Mouse (Mus musculus): ENCODE measurements around the gene Nadk.

DNA sequence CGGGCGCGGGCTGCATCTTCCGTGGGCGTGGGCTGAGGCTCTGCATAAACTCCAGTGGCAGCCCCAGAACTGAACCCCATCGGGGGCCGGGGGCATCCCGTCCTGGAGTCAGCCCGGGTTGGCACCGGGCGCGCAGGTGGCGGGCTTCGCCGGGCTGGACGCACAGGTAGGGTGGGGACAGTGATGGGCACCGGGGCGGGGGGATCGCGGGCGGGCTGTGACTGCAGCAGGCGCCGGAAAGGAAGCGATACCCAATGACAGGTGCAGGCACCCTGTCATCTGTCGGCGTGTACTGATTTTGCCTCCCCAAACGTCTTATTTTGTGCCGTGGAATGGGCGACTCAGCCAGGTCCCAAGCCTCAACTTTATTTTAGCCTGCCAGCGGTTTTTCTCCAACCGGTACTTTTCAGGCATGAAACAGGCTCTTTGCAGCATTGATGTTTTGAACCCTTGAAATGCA lies 39.8 kb downstream of the Nadk start:
- TF ChIP-seq CTCF (conservative IDR thresholded peaks at IDR 0.05; ENCODE audit: low read length): no peak
- no peak for TF ChIP-seq POU5F1 (IDR thresholded peaks at IDR 0.05; ENCODE audit: borderline replicate concordance, low read length)

Data from E14TG2a.4 (cell line).